Mouse (Mus musculus) WW6 (cell line): Measurements from ENCODE around the gene Elmo1.

Experiments
- DNase-seq: peaks from one replicate; pipeline ENCODE4 v3.0.0-alpha.2; 2013; ENCODE audit warnings: low read depth, low spot score

Elmo1 gene

DNA sequence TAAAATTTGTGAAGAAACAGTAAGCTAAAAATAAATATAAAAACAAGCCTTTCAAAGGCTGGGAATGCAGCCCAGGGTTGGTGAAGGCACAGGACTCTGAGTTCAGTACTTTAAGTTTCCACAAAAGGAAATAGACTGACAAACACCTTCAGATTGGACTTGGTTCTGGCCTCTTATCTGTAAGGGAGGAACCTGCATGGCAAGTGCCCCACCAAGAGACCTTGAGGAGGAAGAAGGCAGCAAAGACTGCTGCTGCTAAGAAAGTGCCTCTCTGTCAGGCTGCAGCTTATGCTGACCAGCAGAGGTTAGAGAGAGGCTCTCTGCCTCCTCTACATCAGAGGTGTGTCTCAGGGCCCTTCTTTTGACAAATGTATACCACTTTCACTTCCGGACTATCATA is 293.5 kb downstream of the Elmo1 start:
- DNase-seq, result no peak

DNA sequence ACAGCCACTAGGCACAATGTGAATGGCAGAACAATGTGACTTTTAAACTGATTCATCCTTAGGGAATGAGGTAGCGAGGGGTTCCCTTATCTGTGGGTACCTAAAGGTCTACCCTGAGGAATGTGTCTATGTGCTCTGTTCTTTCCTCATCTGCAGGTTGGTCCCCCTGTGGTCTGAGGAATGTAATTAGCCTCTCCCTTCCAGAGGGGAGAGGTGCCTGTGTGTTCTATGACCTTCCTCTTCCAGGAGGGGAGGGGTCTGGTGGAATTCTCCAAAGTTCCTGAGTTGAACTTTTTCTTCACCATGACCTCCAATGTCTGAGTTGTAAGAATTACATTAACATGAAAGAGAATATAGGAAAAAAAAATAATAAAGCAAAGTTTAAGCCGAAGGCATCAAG is 294.4 kb downstream of the Elmo1 start:
- DNase-seq, result no peak

DNA sequence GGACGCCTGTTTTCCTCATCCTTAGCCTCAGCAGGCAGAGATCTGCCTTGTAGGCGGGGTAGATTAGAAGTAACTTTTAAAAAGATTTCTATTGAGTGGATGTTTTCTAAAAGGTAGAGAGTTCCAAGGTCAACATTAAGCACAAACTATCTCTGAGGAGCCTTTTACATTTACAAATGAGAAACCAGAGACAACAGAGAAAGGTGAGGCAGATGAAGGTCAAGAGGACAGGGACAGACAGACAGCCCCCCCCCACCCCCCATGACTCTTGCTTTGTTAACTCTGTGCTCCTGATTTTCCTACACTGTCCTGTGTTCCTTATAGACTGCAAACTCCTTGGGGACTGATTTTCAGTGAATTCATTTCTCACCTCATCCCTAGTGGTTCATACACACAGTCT is 295.0 kb downstream of the Elmo1 start:
- no peak for DNase-seq

DNA sequence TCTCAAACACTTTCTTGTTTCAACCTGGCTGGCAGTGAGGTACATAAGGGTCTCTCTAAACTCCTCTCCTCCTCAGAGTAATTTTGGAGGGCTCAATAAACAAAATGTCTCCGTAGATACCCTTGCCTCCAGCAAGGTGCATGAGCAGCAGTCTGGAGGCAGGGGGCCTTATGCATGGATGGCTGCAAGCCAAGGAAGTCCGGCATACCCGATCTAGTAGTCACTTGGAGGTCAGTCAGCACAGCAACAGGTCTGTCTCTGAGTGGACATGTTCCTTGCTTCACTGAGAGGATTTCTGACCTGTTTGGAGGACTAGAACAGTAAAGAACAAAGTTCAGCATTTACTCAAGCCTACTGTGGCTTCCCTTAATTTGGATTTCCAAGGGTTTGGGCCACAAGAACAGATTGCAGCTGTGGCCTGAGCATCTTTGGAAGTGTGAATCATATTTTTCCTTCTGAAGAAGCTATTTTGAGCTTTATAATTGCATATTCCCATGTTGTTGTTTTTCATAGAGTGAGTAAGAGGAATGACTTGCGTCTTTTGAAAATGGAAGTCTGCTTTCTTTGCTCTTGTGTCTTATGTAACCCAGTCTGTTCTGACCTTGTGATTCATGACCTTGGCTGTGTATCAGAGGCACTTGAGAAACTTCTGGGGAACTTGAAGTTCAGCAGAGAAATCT is 296.2 kb downstream of the Elmo1 start:
- no peak for DNase-seq

DNA sequence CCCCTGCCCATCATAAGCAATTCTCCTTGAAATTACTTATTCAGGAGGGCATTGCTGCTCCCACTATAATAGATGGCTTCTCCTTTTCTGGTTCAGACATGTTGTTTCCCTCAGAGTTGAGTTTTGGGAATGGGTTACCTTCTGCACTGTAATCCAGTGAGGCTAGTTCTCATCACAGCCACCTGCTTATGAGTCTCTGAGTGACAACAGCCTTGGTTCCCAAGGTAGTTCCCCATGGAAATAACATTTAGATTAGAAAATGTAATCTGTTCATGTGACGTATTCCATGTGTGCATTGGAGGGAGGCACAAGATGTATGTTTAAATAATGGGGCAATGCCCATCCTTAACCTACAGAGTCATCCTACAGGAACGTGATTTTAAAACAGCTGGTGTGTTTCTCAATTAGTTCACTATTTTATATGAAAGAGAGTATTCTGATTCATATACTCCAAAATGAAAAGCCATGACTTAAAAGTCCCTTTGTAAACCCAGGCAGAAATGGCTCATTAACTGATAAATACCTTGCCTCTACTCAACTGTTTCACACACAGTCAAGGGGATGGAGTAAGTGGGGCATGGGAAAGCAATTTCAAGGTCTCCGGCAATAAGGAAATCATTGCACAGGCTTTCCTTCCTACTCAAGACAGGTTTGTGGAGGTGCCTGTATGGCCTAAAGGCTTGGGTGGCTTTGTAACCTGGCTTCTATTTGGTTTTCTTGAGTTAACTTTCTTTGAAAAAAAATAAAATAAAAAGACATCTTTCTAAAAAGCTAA is 302.6 kb downstream of the Elmo1 start:
- DNase-seq, result no peak

DNA sequence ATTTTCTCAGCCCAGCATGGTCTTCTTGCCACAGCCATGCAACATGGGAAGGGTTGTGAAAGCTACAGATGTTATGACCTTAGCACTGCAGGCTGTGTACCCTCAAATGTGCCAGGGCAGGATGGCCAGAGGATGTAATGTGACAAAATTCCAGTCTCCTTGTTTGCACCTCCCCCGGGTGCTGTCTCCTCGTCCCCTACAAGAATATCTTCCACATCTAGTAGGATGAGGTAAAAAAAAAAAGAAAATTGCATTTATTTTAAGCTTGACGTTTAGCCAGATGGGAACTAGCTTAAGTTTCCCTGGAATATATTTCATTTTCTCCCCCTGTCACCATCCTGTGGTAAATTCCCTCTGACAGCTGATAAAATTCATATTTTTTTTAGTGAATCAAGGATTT is 307.3 kb downstream of the Elmo1 start:
- no peak for DNase-seq

DNA sequence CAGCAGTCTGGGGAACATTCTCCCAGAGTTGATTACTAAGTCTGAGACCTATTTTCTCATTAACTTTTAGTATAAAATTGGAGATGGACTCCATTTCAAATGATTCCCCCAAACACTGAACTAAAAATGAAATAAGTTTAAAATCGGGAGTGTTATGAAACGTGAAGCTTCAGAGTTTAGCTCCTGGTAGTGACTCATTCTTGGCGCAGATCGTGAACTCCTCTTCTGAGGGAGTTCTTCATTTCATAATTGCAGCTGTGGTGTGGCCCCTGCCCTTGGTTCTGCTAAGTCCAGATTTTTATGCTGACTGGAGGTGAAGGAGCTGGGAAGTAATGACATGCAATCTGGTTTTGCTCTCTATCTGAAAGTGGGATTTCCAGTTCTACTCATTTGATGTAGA is 307.9 kb downstream of the Elmo1 start:
- no peak for DNase-seq

DNA sequence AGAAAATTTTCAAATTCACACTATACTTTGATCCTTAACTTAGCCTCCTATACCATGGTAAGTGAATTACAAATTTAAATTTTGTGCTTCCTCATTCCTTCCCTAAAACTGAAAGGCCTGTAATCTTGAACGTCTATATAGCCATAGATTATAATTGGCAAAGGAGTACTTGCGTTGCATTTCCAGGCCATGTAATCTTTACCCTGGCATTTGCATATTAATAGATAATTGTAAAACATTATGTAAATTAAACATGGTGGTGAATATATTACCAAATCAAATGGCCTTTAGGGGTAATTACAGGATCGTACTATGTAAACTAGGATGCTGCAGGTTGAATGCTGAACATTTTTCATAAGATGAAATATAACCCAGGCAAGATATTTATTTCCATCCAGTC is 314.1 kb downstream of the Elmo1 start:
- no peak for DNase-seq

DNA sequence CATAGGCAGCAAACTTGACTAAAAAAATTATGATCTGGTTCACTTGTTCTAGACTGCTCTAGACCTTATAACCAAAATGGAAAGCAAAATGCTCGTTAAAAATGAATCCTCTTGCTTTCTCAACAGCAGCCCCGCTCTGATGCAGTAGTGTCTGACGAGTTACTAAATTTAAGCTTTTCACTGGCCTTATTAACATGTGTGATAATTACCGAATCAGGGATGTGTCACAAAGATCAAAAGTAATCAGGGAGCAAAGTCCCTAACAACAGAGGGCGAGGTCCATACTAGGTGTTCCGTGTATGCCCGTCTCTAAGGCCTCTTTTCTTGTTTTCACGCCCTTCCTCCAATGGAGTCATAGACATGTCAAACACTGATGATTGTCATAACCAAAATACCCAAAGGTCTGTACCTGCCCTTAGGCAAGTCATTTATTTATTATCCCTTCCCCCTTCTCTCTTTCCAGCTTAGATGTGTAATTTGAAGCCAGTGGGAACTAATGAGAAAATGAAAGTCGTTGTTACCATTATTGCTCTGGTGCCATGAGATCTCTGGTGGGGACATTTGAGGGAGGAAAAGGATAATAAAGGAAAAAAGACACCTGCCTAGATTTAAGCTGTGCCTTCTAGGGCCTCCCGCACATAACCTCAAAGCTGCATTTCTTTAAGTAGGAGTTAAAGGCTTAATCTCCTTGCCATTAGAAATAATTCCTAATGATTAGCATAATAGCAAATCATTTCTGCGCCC is 316.2 kb downstream of the Elmo1 start:
- no peak for DNase-seq

DNA sequence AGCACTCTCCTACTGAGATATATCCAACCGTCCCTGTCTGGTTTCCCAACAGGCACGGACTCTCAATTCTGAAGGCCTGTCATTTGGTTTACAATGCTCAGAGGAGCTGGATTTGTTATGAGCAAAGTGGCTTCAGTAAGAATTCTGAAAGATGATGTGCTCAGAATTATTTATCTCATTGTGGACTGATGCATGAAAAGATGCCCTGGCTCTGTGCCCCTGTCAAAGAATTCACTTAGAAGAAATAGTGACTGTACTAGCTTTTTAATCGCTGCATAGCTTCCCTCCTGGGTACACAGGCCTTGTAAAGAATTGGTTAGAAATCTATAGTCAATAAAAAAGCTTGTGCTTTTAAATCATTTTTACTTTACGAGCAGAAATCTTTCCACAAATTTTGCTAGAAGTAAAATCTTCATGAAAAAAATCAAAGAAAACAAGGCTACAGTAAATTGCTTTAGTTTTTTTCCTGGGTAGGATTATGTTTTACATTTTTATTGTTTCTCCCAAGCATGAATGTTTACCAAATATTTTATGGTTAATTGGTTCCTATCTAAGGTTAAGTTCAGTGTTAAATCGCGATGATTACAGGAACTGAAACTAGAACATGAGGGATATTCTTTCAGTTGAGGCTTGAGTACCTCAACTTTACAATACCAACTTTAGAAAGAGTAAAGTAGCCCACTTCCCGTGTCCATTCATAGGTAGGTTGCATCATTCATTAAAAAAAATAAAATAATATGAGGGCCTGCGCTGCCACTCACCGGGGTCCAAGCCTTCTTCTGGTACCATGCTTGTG is 320.1 kb downstream of the Elmo1 start:
- DNase-seq, result no peak

DNA sequence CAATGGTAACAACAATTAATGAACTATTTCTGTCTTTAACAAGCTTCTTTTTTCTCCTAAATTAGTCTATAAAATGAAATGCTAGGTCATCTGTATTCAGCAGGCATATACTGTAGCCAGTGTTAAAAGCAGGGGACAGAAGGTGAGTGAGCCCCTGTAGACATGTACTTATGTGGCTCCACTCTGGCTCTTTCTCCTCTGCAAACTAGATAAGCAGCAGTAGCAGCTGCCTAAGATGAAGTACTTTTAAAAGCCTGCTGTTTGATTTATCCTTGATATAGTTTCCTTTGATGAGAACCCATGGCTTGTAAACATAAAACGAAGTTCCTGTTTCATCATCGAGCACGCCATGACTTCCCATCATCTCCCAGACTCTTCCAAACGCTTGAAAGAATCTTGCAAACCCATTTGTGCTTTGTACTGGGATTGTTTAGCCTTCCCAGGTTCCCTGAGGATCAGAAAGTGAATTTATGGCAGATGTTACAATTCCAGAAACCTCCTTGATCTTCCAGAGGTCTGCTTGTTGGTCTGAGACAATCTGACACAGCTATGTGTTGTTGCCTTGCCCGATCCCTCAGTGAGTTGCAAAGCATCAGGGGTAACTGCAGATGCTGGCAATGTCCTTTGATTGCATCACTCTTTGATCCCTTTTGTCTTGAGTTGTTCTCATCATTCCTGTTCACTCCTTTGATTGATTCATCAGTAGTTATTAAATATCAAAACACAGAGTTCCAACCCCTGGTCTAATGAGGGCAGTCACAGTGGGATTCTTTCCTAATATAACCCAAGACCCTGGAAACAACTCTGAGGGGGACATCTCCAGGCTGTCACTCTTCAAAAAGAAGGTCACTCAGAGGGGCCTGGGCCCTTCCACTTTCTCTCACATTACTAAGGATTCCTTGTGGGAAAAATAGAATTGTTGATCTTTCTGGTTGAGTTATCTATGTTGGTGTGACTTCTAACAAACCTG is 326.6 kb downstream of the Elmo1 start:
- no peak for DNase-seq

DNA sequence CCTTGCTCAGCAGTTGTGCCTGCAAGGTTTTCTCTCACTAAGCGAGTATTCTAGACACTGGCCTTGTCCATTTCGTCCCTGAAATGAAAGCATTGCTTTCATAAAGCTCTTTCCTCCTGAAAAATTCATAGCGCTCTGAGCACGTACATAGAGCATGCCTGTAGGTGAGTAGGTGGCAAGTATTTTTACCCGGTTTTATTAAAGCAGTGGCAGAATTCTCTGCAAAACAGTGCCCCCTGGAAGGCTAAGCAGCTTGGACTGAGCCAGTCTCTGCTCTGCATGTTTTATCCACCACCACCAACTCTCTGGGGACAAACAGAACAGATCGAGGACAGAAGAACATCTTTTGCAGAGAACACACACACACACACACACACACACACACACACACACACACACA is 340.6 kb downstream of the Elmo1 start:
- DNase-seq, result no peak

DNA sequence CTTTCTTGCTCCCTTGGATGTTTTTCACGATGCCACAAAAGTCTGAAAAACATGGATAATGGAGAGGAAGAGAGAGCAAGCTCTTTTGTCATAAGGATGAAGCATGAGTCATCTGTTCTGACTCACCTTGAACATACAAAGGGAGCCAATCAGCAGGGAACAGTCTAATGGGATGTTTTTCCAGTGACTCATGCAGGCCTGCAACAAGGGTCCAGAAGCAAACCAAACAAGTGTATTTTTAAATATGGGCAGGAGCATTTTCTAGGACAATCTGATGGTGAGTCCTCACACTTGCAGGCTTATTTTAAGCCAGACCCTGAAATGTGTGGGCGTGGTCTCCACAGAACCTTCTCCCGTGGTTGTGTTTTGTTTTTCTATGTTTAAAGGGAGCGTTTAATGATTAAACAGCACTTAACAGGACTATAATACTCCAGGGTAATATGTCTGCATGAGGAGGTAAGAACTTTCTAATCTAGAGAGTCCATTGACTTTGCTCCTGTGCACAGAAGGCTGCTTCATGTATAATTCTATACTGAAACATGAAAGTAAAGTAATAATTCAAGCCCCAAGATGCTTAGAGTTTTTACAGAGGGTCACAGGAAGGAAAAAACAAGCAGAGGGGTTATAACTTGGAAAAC is 342.9 kb downstream of the Elmo1 start:
- no peak for DNase-seq

DNA sequence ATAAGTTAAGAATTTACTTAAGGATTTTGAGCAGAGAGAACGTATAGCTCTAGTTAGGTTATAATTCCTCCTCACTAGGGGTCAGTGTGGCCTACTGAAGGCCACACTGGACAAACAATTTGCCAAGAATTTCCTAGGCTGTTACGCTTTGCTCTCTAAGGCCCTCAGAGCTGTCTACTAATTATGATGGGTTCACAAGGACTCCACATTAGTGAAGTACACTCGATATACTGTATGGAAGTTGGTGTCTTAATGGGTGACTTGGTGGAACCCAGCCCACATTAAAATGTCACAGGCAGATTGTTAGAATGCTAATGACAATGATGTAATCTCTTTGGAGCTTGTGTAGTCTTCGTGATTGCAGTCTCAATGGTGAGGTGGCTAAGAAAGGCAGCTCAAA is 343.7 kb downstream of the Elmo1 start:
- DNase-seq, result no peak

DNA sequence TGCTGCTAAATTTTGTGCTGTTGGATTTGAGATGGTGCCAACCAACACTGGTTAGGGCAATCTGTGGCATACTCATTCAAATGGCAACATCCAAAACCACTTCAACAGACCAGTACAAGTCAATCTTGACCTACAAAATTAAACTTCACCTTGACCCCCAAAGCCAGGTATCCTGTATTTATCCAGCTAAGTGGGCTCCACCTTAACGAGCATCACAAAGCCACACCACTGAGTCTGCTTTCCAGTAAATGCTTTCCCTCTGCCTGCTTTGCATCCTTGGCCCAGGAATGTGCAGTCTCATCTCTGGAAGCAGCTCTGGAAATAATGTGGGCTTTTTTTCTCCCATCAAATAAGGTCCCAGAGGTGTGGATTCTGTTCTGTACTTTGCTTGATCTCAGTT is 349.1 kb downstream of the Elmo1 start:
- DNase-seq, result no peak

DNA sequence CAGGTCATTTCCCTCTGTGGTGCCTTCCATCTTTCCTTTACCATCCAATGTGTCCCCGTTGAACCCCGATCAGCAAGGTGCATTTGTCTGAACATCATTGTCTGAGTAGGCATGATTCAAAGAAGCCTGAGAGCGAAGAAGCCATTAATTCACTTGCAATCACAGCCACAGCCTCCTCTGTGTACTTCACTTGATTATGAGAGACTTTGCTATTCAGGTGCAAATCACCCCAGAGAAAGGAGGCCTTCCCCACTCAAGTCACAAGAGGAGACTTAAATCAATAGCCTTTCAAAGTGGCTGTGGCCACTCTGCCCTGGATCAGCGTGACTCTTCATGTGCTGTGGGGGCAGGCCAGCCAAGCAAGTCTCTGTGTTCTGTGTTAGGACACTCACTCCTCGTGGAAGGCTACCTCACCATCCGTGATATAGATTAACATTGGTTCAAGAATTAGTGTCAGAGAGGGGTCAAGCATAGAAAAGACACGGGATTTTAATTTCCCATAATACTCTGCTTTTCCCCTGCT is 360.5 kb downstream of the Elmo1 start:
- DNase-seq, result no peak

DNA sequence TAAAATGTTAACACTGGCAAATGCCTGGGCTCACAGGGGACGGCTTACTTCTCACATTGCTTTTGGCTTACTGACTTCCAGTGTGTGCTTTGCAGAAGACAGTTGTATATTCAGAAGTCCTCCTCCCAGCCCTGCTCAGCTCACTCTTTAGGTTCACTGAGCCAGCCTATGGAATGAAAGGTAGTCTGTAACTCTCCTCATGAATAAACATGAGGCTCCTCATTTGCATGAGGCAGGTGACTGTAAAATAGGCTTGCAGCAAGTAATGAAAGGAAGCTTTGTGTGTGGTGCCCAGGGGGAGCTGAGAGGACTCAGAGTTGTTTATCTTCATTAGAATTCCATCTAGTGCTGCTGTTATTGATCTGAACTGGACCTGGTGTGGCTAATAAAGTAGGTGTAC is 364.0 kb downstream of the Elmo1 start:
- no peak for DNase-seq

DNA sequence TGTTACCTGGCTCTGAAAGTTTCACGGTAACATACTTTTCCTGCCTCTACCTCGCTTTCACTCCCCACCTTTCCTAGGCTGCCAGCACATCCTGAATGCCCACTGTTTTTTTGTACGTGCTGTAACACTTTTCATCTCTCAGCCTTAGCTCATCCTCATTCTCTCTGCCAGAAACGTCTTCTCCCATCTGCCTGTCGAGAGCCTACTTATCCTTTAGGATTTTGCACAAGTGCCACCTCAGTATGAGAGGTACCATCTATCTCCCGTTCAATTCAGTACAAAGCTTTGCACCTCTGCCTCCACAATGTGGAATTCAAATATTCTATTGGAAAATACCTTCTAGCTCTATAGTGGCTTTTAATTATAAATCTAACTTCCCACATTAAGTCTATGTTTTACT is 369.7 kb downstream of the Elmo1 start:
- DNase-seq, result no peak

DNA sequence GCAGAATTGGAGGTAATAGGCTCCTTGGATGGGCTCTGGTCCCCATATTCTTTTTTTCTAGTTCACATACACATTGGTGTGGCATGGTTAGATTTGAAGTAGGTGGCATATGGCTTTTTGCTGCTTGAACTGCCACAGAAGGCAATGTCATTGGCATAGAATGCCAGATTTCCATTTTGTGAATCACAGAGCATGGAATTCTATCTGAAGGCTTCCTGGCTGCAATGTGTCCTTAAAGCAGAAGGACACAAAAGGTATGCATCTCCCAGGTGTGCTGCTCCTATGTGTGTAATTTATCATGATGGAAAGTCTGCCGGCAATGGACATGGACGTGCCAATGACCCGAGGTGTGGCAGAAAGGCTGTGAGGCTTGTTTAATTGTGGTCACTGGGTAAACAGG is 371.2 kb downstream of the Elmo1 start:
- no peak for DNase-seq

DNA sequence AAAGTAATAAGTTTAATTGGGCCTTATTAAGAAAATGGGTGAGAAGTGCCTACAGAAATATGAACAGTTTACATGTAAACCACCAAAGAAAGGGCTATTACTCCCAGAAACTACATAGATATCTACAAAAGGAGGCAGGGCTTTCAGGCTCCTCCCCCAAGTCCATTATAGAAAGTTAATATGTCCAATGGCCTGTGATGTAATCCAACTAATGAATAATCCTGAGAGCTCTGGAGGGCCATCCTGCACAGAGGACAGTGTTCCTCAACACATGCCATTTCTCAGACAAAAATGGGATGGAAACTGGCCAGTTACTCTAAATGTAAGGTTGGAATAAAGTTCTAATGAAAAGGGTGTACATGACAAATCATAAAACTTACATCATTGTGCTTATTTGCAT is 373.8 kb downstream of the Elmo1 start:
- DNase-seq, result no peak
